In the genomic region with DNA sequence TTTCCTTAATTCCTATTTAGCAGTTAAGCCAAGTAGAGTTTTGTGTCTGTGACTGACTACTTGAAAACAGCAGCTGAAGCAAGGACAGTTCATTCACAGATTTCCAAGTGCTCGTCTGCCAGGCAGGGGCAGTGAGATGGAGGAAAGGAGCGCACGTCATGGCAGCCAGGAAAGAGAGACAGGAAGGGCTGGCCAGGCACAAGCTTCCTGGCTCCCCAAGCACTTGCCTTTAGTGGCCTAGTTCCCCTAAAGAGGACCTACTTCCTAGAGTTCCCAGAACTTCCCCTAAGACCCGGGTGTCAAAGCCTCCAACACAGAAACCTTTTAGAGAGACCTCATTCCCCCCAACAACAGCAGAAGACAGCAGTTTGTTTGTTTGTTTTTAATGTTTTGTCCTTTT, we compare ENCODE assay signal across 16 mouse cellular contexts. TPM values are rescaled to one million over a fixed set of nuclear protein-coding genes. Genes with fewer than 3 reads are reported as not detected.
DNase-seq lines count a peak whose midpoint lies in the region; ATAC-seq and TF ChIP-seq lines count a peak whose summit lies in the region.
"Had no signal": no experiment of that assay in that cellular context is flagged by ENCODE, and none has a peak within 500 bp of the region (broad histone marks: within the 10 kb centered on the region; RNA-seq: fewer than 3 reads in every experiment).

No protein-coding gene starts in this region.

- ATAC-seq in kidney, embryonic 15.5 days (replicated peaks; ENCODE audit: low FRiP score): no peak
- no peak for ATAC-seq in kidney, embryonic 14.5 days (ENCODE audit: low FRiP score, low TSS enrichment)
- no peak for ATAC-seq in neural tube, embryonic 13.5 days (ENCODE audit: low read depth)
- ATAC-seq in megakaryocyte progenitor cell, adult 5-6 weeks (replicated peaks; ENCODE audit: poor library complexity): peak; percentile 75
- no peak for ATAC-seq in liver, embryonic 11.5 days (replicated peaks; ENCODE audit: low FRiP score)
- ATAC-seq: forebrain, embryonic 14.5 days; hindbrain, embryonic 16.5 days; intestine, postnatal 0 days; midbrain, embryonic 15.5 days had no signal

- no peak overlapping the region for H3K9ac ChIP-seq in heart, adult 2 months (ENCODE audit: low read depth, low read length)
- H3K9ac ChIP-seq in kidney, embryonic 15.5 days: no peak overlapping the region
- H3K9ac ChIP-seq in kidney, embryonic 14.5 days (ENCODE audit: low read depth, low read length): no peak overlapping the region
- H3K9ac ChIP-seq in neural tube, embryonic 13.5 days: no peak overlapping the region
- H3K9ac ChIP-seq in liver, embryonic 11.5 days (ENCODE audit: low read depth, low read length): no peak overlapping the region
- H3K9ac ChIP-seq: midbrain, embryonic 15.5 days had no signal

- peaks cover 2% of the 10 kb centered on the region for H3K36me3 ChIP-seq in heart, adult 2 months (ENCODE audit: control insufficient read depth, insufficient read depth, low read length)
- H3K36me3 ChIP-seq in heart, embryonic 10.5 days: peaks cover 84% of the 10 kb centered on the region
- H3K36me3 ChIP-seq in kidney, embryonic 15.5 days: peaks cover 81% of the 10 kb centered on the region
- peaks cover 56% of the 10 kb centered on the region for H3K36me3 ChIP-seq in kidney, embryonic 14.5 days (ENCODE audit: control insufficient read depth, insufficient read depth, low read length)
- peaks cover 91% of the 10 kb centered on the region for H3K36me3 ChIP-seq in neural tube, embryonic 13.5 days
- H3K36me3 ChIP-seq in liver, embryonic 11.5 days (ENCODE audit: control insufficient read depth, insufficient read depth, low read length): peaks cover 17% of the 10 kb centered on the region; the same call in 1 of the 2 replicates

- H3K4me1 ChIP-seq in heart, adult 2 months (ENCODE audit: control insufficient read depth, insufficient read depth, low read length): peaks cover 6% of the 10 kb centered on the region
- H3K4me1 ChIP-seq in heart, embryonic 10.5 days: peaks cover 5% of the 10 kb centered on the region; the same call in 1 of the 2 replicates
- no peaks in the 10 kb centered on the region for H3K4me1 ChIP-seq in kidney, embryonic 15.5 days
- H3K4me1 ChIP-seq in kidney, embryonic 14.5 days (ENCODE audit: control insufficient read depth, insufficient read depth, low read length): no peaks in the 10 kb centered on the region
- no peaks in the 10 kb centered on the region for H3K4me1 ChIP-seq in neural tube, embryonic 13.5 days (replicated peaks)
- no peaks in the 10 kb centered on the region for H3K4me1 ChIP-seq in liver, embryonic 11.5 days (replicated peaks; ENCODE audit: control insufficient read depth, insufficient read depth, low read length)
- H3K4me1 ChIP-seq: midbrain, embryonic 15.5 days had no signal

- H3K27ac ChIP-seq in heart, adult 2 months: peak overlapping the region; percentile 24
- no peak overlapping the region; the same call in 1 of the 2 replicates for H3K27ac ChIP-seq in heart, embryonic 10.5 days
- peak overlapping the region; percentile 19; the same call in 1 of the 2 replicates for H3K27ac ChIP-seq in kidney, embryonic 15.5 days
- H3K27ac ChIP-seq in kidney, embryonic 14.5 days (ENCODE audit: low read depth, low read length): no peak overlapping the region
- peak overlapping the region; percentile 13; the same call in 1 of the 2 replicates for H3K27ac ChIP-seq in neural tube, embryonic 13.5 days (replicated peaks)
- H3K27ac ChIP-seq in liver, embryonic 11.5 days (ENCODE audit: low read depth, low read length): no peak overlapping the region
- H3K27ac ChIP-seq: midbrain, embryonic 15.5 days had no signal

- TF ChIP-seq POLR2A in heart, adult 2 months (IDR thresholded peaks at IDR 0.05; ENCODE audit: insufficient read depth, low read depth, low read length): no peak

- no peak overlapping the region for H3K4me3 ChIP-seq in heart, adult 2 months
- no peak overlapping the region for H3K4me3 ChIP-seq in heart, embryonic 10.5 days
- no peak overlapping the region for H3K4me3 ChIP-seq in kidney, embryonic 15.5 days (replicated peaks)
- no peak overlapping the region for H3K4me3 ChIP-seq in kidney, embryonic 14.5 days (ENCODE audit: low read length)
- H3K4me3 ChIP-seq in neural tube, embryonic 13.5 days: no peak overlapping the region
- no peak overlapping the region for H3K4me3 ChIP-seq in liver, embryonic 11.5 days (ENCODE audit: low read depth, low read length)
- H3K4me3 ChIP-seq: erythroblast, embryonic 14.5 days; midbrain, embryonic 15.5 days had no signal

- H3K4me2 ChIP-seq in kidney, embryonic 15.5 days: no peak overlapping the region
- no peak overlapping the region for H3K4me2 ChIP-seq in kidney, embryonic 14.5 days (replicated peaks; ENCODE audit: low read depth, low read length)
- no peak overlapping the region for H3K4me2 ChIP-seq in neural tube, embryonic 13.5 days
- no peak overlapping the region for H3K4me2 ChIP-seq in liver, embryonic 11.5 days
- H3K4me2 ChIP-seq: heart, embryonic 11.5 days; midbrain, embryonic 15.5 days had no signal

- no peaks in the 10 kb centered on the region for H3K27me3 ChIP-seq in heart, adult 2 months (ENCODE audit: control insufficient read depth, insufficient read depth, low read length)
- H3K27me3 ChIP-seq in heart, embryonic 10.5 days (ENCODE audit: insufficient read depth, poor library complexity, severe bottlenecking): no peaks in the 10 kb centered on the region
- H3K27me3 ChIP-seq in kidney, embryonic 15.5 days: no peaks in the 10 kb centered on the region
- no peaks in the 10 kb centered on the region for H3K27me3 ChIP-seq in kidney, embryonic 14.5 days (ENCODE audit: control insufficient read depth, insufficient read depth, low read length)
- no peaks in the 10 kb centered on the region for H3K27me3 ChIP-seq in neural tube, embryonic 13.5 days
- H3K27me3 ChIP-seq in liver, embryonic 11.5 days (replicated peaks; ENCODE audit: control insufficient read depth, insufficient read depth, low read length): no peaks in the 10 kb centered on the region
- H3K27me3 ChIP-seq: midbrain, embryonic 15.5 days had no signal

- WGBS in heart, adult 2 months: 32% methylated on average over 4 of the region's 4 CpGs
- WGBS in heart, embryonic 10.5 days: 58% methylated on average over 4 of the region's 4 CpGs
- WGBS in kidney, embryonic 15.5 days: 79% methylated on average over 4 of the region's 4 CpGs
- WGBS in kidney, embryonic 14.5 days: 77% methylated on average over 4 of the region's 4 CpGs
- WGBS in neural tube, embryonic 13.5 days: 81% methylated on average over 4 of the region's 4 CpGs
- whole genome bisulfite sequencing in liver, embryonic 11.5 days: 53% methylated on average over 4 of the region's 4 CpGs

- no peaks in the 10 kb centered on the region for H3K9me3 ChIP-seq in heart, embryonic 10.5 days
- H3K9me3 ChIP-seq in kidney, embryonic 15.5 days (replicated peaks): no peaks in the 10 kb centered on the region
- H3K9me3 ChIP-seq in kidney, embryonic 14.5 days (ENCODE audit: control insufficient read depth, low read length): no peaks in the 10 kb centered on the region
- no peaks in the 10 kb centered on the region for H3K9me3 ChIP-seq in neural tube, embryonic 13.5 days
- H3K9me3 ChIP-seq in liver, embryonic 11.5 days (ENCODE audit: control insufficient read depth, low read length): no peaks in the 10 kb centered on the region
- H3K9me3 ChIP-seq: midbrain, embryonic 15.5 days had no signal

- intact Hi-C loops in heart, adult 2 months (cut with DNase I): no loop called here

- TF ChIP-seq CTCF in heart, adult 2 months (IDR thresholded peaks at IDR 0.05): no peak

- no peak for TF ChIP-seq EP300 in heart, adult 2 months (IDR thresholded peaks at IDR 0.05; ENCODE audit: insufficient read depth, low read depth, low read length)

- H3K79me2 ChIP-seq in heart, adult 2 months (replicated peaks; ENCODE audit: control insufficient read depth, insufficient read depth, low read length): no peaks in the 10 kb centered on the region

- no peak for DNase-seq in heart, adult 2 months
- no peak for DNase-seq in heart, embryonic 10.5 days (ENCODE audit: low spot score)
- no peak for DNase-seq in neural tube, embryonic 10.5 days (ENCODE audit: extremely low spot score, low spot score)
- no peak for DNase-seq in liver, embryonic 11.5 days (ENCODE audit: low spot score)
- DNase-seq: adrenal gland, postnatal 14 days; cerebellum, adult 2 months had no signal

RNA-seq across cellular contexts. Expression of gene Nudt16l1, which starts 18.0 kb away (rescaled TPM):
- total RNA-seq in heart, adult 2 months (2021): 10 to 100 TPM; 16.7 to 17.1 TPM
- 38.9 and 44.5 TPM in 2 replicates for polyA plus RNA-seq in heart, adult 2 months (2012; rRNA removed)
- 111 and 125 TPM in 2 replicates for polyA plus RNA-seq in heart, embryonic 10.5 days (2016; fragmentation: Nextera tagmentation; extraction: Ambion mirVana)
- polyA plus RNA-seq in kidney, embryonic 15.5 days (2015; fragmentation: Nextera tagmentation; extraction: Ambion mirVana): 151 and 155 TPM in 2 replicates
- polyA plus RNA-seq in kidney, embryonic 14.5 days (2014; fragmentation: Nextera tagmentation; extraction: Ambion mirVana): 153 and 160 TPM in 2 replicates
- polyA plus RNA-seq in neural tube, embryonic 13.5 days (2015; fragmentation: Nextera tagmentation; extraction: Ambion mirVana): 134 and 143 TPM in 2 replicates
- total RNA-seq in megakaryocyte progenitor cell, adult 5-6 weeks (2015): 25.2 and 30.1 TPM in 2 replicates
- 18.9 and 19.3 TPM in 2 replicates for total RNA-seq in megakaryocyte progenitor cell, adult 5-6 weeks (2017)
- polyA plus RNA-seq in liver, embryonic 11.5 days (2014; fragmentation: Nextera tagmentation; extraction: Ambion mirVana): 102 and 103 TPM in 2 replicates

RNA-seq across cellular contexts. Expression of gene Mgrn1, which starts 34.5 kb away (rescaled TPM):
- 100 to 1,000 TPM; 148 to 168 TPM for total RNA-seq in heart, adult 2 months (2021)
- 274 and 284 TPM in 2 replicates for polyA plus RNA-seq in heart, adult 2 months (2012; rRNA removed)
- 96.2 and 131 TPM in 2 replicates for polyA plus RNA-seq in heart, embryonic 10.5 days (2016; fragmentation: Nextera tagmentation; extraction: Ambion mirVana)
- 88.2 and 98.1 TPM in 2 replicates for polyA plus RNA-seq in kidney, embryonic 15.5 days (2015; fragmentation: Nextera tagmentation; extraction: Ambion mirVana)
- polyA plus RNA-seq in kidney, embryonic 14.5 days (2014; fragmentation: Nextera tagmentation; extraction: Ambion mirVana): 54.0 and 89.2 TPM in 2 replicates
- polyA plus RNA-seq in neural tube, embryonic 13.5 days (2015; fragmentation: Nextera tagmentation; extraction: Ambion mirVana): 105 and 110 TPM in 2 replicates
- 20.5 and 23.2 TPM in 2 replicates for total RNA-seq in megakaryocyte progenitor cell, adult 5-6 weeks (2015)
- 12.6 and 18.2 TPM in 2 replicates for total RNA-seq in megakaryocyte progenitor cell, adult 5-6 weeks (2017)
- polyA plus RNA-seq in liver, embryonic 11.5 days (2014; fragmentation: Nextera tagmentation; extraction: Ambion mirVana): 50.5 and 52.5 TPM in 2 replicates

RNA-seq across cellular contexts. Expression of gene Ubald1, which starts 40.4 kb away (rescaled TPM):
- 10 to 100 TPM; 17.2 to 18.3 TPM for total RNA-seq in heart, adult 2 months (2021)
- 18.2 and 24.5 TPM in 2 replicates for polyA plus RNA-seq in heart, adult 2 months (2012; rRNA removed)
- polyA plus RNA-seq in heart, embryonic 10.5 days (2016; fragmentation: Nextera tagmentation; extraction: Ambion mirVana): 29.8 and 31.4 TPM in 2 replicates
- 37.4 and 39.7 TPM in 2 replicates for polyA plus RNA-seq in kidney, embryonic 15.5 days (2015; fragmentation: Nextera tagmentation; extraction: Ambion mirVana)
- polyA plus RNA-seq in kidney, embryonic 14.5 days (2014; fragmentation: Nextera tagmentation; extraction: Ambion mirVana): 37.2 and 39.7 TPM in 2 replicates
- 54.4 and 66.3 TPM in 2 replicates for polyA plus RNA-seq in neural tube, embryonic 13.5 days (2015; fragmentation: Nextera tagmentation; extraction: Ambion mirVana)
- total RNA-seq in megakaryocyte progenitor cell, adult 5-6 weeks (2015): 36.5 and 38.4 TPM in 2 replicates
- total RNA-seq in megakaryocyte progenitor cell, adult 5-6 weeks (2017): 16.3 and 16.5 TPM in 2 replicates
- polyA plus RNA-seq in liver, embryonic 11.5 days (2014; fragmentation: Nextera tagmentation; extraction: Ambion mirVana): 26.4 and 29.9 TPM in 2 replicates

RNA-seq across cellular contexts. Expression of gene Anks3, which starts 43.4 kb away (rescaled TPM):
- total RNA-seq in heart, adult 2 months (2021): 10 to 100 TPM; 11.4 to 12.7 TPM
- 21.3 and 30.4 TPM in 2 replicates for polyA plus RNA-seq in heart, adult 2 months (2012; rRNA removed)
- 38.5 and 44.4 TPM in 2 replicates for polyA plus RNA-seq in heart, embryonic 10.5 days (2016; fragmentation: Nextera tagmentation; extraction: Ambion mirVana)
- 59.7 and 69.3 TPM in 2 replicates for polyA plus RNA-seq in kidney, embryonic 15.5 days (2015; fragmentation: Nextera tagmentation; extraction: Ambion mirVana)
- polyA plus RNA-seq in kidney, embryonic 14.5 days (2014; fragmentation: Nextera tagmentation; extraction: Ambion mirVana): 45.6 and 61.3 TPM in 2 replicates
- 64.0 and 67.0 TPM in 2 replicates for polyA plus RNA-seq in neural tube, embryonic 13.5 days (2015; fragmentation: Nextera tagmentation; extraction: Ambion mirVana)
- 16.2 and 18.5 TPM in 2 replicates for total RNA-seq in megakaryocyte progenitor cell, adult 5-6 weeks (2015)
- 18.2 and 24.9 TPM in 2 replicates for total RNA-seq in megakaryocyte progenitor cell, adult 5-6 weeks (2017)
- 28.1 and 30.0 TPM in 2 replicates for polyA plus RNA-seq in liver, embryonic 11.5 days (2014; fragmentation: Nextera tagmentation; extraction: Ambion mirVana)

Comparison
In these comparisons a context has a peak if more than half of its experiments do, and no peak if none do; other contexts are left out.
1. H3K27ac ChIP-seq: peak in heart, adult 2 months (single experiment), kidney, embryonic 15.5 days (single experiment) and neural tube, embryonic 13.5 days (single experiment); none in heart, embryonic 10.5 days (single experiment), kidney, embryonic 14.5 days (single experiment) and liver, embryonic 11.5 days (single experiment).